Mouse (Mus musculus): Measurements from ENCODE around the gene Gadd45g. TPM values are rescaled to one million over a fixed set of nuclear protein-coding genes. Genes with fewer than 3 reads are reported as not detected.

Gene Gadd45g
- polyA plus RNA-seq, 1 experiment from 2014 or later: 57.1 TPM

DNA sequence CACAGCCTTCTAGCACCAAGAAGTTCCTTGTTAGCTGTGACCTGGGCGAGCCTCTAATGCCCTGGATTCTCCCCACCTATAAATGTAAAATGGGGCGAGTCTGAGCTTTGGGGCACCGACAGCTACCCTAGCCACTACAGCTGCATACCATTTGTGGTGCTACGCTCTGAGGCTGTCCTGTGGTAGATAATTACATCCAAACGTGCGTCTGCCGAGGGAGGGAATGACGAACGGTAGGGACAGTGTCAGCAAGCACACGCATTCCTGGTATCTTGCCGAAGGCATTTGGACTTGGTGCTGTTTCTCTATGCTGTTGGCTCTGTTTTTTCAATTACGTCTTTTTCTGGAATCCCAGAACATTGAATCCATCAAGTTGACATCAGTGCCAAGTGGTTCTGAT is 29.7 kb downstream of the Gadd45g start:
- no peak overlapping the region for H3K4me3 ChIP-seq (ENCODE audit: low read depth, low read length)
- ATAC-seq (replicated peaks; ENCODE audit: insufficient number of reproducible peaks, low FRiP score, low TSS enrichment, low read depth) (no peak), DNase-seq (ENCODE audit: low spot score) (no peak)
- no peaks in the 10 kb centered on the region for H3K9me3 ChIP-seq (replicated peaks; ENCODE audit: control insufficient read depth, low read length)
- no peak overlapping the region for H3K4me2 ChIP-seq (ENCODE audit: low read depth, low read length)
- H3K4me1 ChIP-seq (ENCODE audit: control insufficient read depth, insufficient read depth, low read length): no peaks in the 10 kb centered on the region
- no peak overlapping the region for H3K9ac ChIP-seq (replicated peaks; ENCODE audit: low read length)
- WGBS: 54% methylated on average over 12 of the region's 12 CpGs
- no peak overlapping the region for H3K27ac ChIP-seq (replicated peaks; ENCODE audit: low read depth, low read length)
- H3K36me3 ChIP-seq (replicated peaks; ENCODE audit: control insufficient read depth, insufficient read depth, low read depth, low read length): no peaks in the 10 kb centered on the region
- H3K27me3 ChIP-seq (ENCODE audit: control insufficient read depth, insufficient read depth, low read length): no peaks in the 10 kb centered on the region

GRCm38 (mm10) chr13:51878806-51879205 is 32.3 kb downstream of the Gadd45g start:
- ATAC-seq (replicated peaks; ENCODE audit: insufficient number of reproducible peaks, low FRiP score, low TSS enrichment, low read depth) (no peak), DNase-seq (ENCODE audit: low spot score) (no peak)
- H3K4me1 ChIP-seq (ENCODE audit: control insufficient read depth, insufficient read depth, low read length): no peaks in the 10 kb centered on the region
- no peak overlapping the region for H3K4me3 ChIP-seq (ENCODE audit: low read depth, low read length)
- H3K27ac ChIP-seq (replicated peaks; ENCODE audit: low read depth, low read length): no peak overlapping the region
- H3K27me3 ChIP-seq (ENCODE audit: control insufficient read depth, insufficient read depth, low read length): no peaks in the 10 kb centered on the region
- H3K4me2 ChIP-seq (ENCODE audit: low read depth, low read length): no peak overlapping the region
- H3K9me3 ChIP-seq (replicated peaks; ENCODE audit: control insufficient read depth, low read length): no peaks in the 10 kb centered on the region
- H3K36me3 ChIP-seq (replicated peaks; ENCODE audit: control insufficient read depth, insufficient read depth, low read depth, low read length): no peaks in the 10 kb centered on the region
- WGBS: 63% methylated on average over 8 of the region's 8 CpGs
- H3K9ac ChIP-seq (replicated peaks; ENCODE audit: low read length): no peak overlapping the region

GRCm38 (mm10) chr13:51879571-51879970 is 33.1 kb downstream of the Gadd45g start:
- Histone ChIP-seq H3K4me3 (ENCODE audit: low read depth, low read length) (no peak overlapping the region), H3K4me2 (ENCODE audit: low read depth, low read length) (no peak overlapping the region), H3K9me3 (replicated peaks; ENCODE audit: control insufficient read depth, low read length) (no peaks in the 10 kb centered on the region), H3K27me3 (ENCODE audit: control insufficient read depth, insufficient read depth, low read length) (no peaks in the 10 kb centered on the region), H3K27ac (replicated peaks; ENCODE audit: low read depth, low read length) (no peak overlapping the region), H3K4me1 (ENCODE audit: control insufficient read depth, insufficient read depth, low read length) (no peaks in the 10 kb centered on the region), H3K36me3 (replicated peaks; ENCODE audit: control insufficient read depth, insufficient read depth, low read depth, low read length) (no peaks in the 10 kb centered on the region), H3K9ac (replicated peaks; ENCODE audit: low read length) (no peak overlapping the region)
- no peak for DNase-seq (ENCODE audit: low spot score)
- WGBS: 82% methylated on average over 3 of the region's 3 CpGs
- no peak for ATAC-seq (replicated peaks; ENCODE audit: insufficient number of reproducible peaks, low FRiP score, low TSS enrichment, low read depth)

- Histone ChIP-seq H3K4me3 (ENCODE audit: low read depth, low read length) (no peak overlapping the region), H3K36me3 (replicated peaks; ENCODE audit: control insufficient read depth, insufficient read depth, low read depth, low read length) (no peaks in the 10 kb centered on the region), H3K4me2 (ENCODE audit: low read depth, low read length) (no peak overlapping the region), H3K27ac (replicated peaks; ENCODE audit: low read depth, low read length) (no peak overlapping the region), H3K9me3 (replicated peaks; ENCODE audit: control insufficient read depth, low read length) (no peaks in the 10 kb centered on the region), H3K27me3 (ENCODE audit: control insufficient read depth, insufficient read depth, low read length) (no peaks in the 10 kb centered on the region), H3K4me1 (ENCODE audit: control insufficient read depth, insufficient read depth, low read length) (no peaks in the 10 kb centered on the region), H3K9ac (replicated peaks; ENCODE audit: low read length) (no peak overlapping the region)
- ATAC-seq (replicated peaks; ENCODE audit: insufficient number of reproducible peaks, low FRiP score, low TSS enrichment, low read depth) (no peak), DNase-seq (ENCODE audit: low spot score) (no peak)
- WGBS: 84% methylated on average over 4 of the region's 4 CpGs
These were observed 33.5 kb downstream of the Gadd45g start for GRCm38 (mm10) chr13:51880019-51880418.

GRCm38 (mm10) chr13:51881271-51882128 is 35.0 kb downstream of the Gadd45g start:
- Histone ChIP-seq H3K9ac (replicated peaks; ENCODE audit: low read length) (no peak overlapping the region), H3K27ac (replicated peaks; ENCODE audit: low read depth, low read length) (no peak overlapping the region), H3K4me3 (ENCODE audit: low read depth, low read length) (no peak overlapping the region), H3K4me2 (ENCODE audit: low read depth, low read length) (no peak overlapping the region), H3K36me3 (replicated peaks; ENCODE audit: control insufficient read depth, insufficient read depth, low read depth, low read length) (no peaks in the 10 kb centered on the region), H3K9me3 (replicated peaks; ENCODE audit: control insufficient read depth, low read length) (no peaks in the 10 kb centered on the region), H3K27me3 (ENCODE audit: control insufficient read depth, insufficient read depth, low read length) (no peaks in the 10 kb centered on the region), H3K4me1 (ENCODE audit: control insufficient read depth, insufficient read depth, low read length) (no peaks in the 10 kb centered on the region)
- 57% methylated on average over 11 of the region's 11 CpGs for WGBS
- DNase-seq (ENCODE audit: low spot score) (no peak), ATAC-seq (replicated peaks; ENCODE audit: insufficient number of reproducible peaks, low FRiP score, low TSS enrichment, low read depth) (no peak)

DNA sequence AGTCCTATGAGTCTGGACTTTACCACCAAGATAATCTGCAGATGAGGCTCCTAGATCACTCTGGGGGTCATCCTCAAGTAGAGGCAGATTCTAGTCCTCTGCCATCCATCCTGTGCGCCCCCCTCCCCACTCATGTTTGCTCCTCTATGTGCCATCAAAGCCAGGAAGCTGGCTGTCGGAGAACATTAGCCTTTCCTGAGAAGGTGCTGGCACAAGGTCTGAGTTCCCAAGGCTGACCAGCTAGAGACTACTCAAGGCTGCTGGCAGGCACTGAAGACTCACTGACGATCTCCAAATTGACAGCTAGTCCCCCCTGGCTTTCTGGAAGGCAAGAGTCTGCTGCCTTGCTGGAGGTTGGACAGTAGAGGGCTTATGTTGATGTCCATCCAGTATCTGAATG is 35.7 kb downstream of the Gadd45g start:
- ATAC-seq (replicated peaks; ENCODE audit: insufficient number of reproducible peaks, low FRiP score, low TSS enrichment, low read depth) (no peak), DNase-seq (ENCODE audit: low spot score) (no peak)
- Histone ChIP-seq H3K4me1 (ENCODE audit: control insufficient read depth, insufficient read depth, low read length) (no peaks in the 10 kb centered on the region), H3K27ac (replicated peaks; ENCODE audit: low read depth, low read length) (no peak overlapping the region), H3K9me3 (replicated peaks; ENCODE audit: control insufficient read depth, low read length) (no peaks in the 10 kb centered on the region), H3K4me3 (ENCODE audit: low read depth, low read length) (no peak overlapping the region), H3K27me3 (ENCODE audit: control insufficient read depth, insufficient read depth, low read length) (no peaks in the 10 kb centered on the region), H3K4me2 (ENCODE audit: low read depth, low read length) (no peak overlapping the region), H3K9ac (replicated peaks; ENCODE audit: low read length) (no peak overlapping the region), H3K36me3 (replicated peaks; ENCODE audit: control insufficient read depth, insufficient read depth, low read depth, low read length) (no peaks in the 10 kb centered on the region)
- WGBS: 75% methylated on average over 3 of the region's 3 CpGs

GRCm38 (mm10) chr13:51884250-51884649 is 37.8 kb downstream of the Gadd45g start:
- DNase-seq (ENCODE audit: low spot score) (no peak), ATAC-seq (replicated peaks; ENCODE audit: insufficient number of reproducible peaks, low FRiP score, low TSS enrichment, low read depth) (no peak)
- H3K36me3 ChIP-seq (replicated peaks; ENCODE audit: control insufficient read depth, insufficient read depth, low read depth, low read length): no peaks in the 10 kb centered on the region
- no peaks in the 10 kb centered on the region for H3K4me1 ChIP-seq (ENCODE audit: control insufficient read depth, insufficient read depth, low read length)
- H3K9me3 ChIP-seq (replicated peaks; ENCODE audit: control insufficient read depth, low read length): no peaks in the 10 kb centered on the region
- WGBS: 70% methylated on average over 5 of the region's 5 CpGs
- H3K4me3 ChIP-seq (ENCODE audit: low read depth, low read length): no peak overlapping the region
- H3K27me3 ChIP-seq (ENCODE audit: control insufficient read depth, insufficient read depth, low read length): no peaks in the 10 kb centered on the region
- H3K9ac ChIP-seq (replicated peaks; ENCODE audit: low read length): no peak overlapping the region
- no peak overlapping the region for H3K27ac ChIP-seq (replicated peaks; ENCODE audit: low read depth, low read length)
- no peak overlapping the region for H3K4me2 ChIP-seq (ENCODE audit: low read depth, low read length)

DNA sequence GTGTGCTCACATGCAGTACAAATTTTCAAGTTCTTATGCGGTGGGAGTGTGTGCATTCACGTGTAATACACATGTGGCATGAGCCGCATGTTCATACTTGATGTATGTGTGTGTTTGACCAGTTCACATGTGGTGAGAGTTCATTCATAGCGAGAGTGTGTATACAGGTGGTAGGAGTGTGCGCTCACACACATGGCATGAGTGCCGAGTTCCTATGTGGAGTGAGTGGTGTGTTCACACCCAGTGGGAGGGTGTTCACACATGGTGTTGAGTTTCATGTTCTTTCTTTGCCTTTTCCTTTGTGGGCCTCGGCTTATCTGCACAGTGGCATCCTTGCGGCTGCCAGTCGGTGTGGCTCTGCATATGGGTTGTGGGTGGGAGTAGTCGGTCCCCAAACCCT is 39.1 kb downstream of the Gadd45g start:
- Histone ChIP-seq H3K36me3 (replicated peaks; ENCODE audit: control insufficient read depth, insufficient read depth, low read depth, low read length) (no peaks in the 10 kb centered on the region), H3K4me2 (ENCODE audit: low read depth, low read length) (no peak overlapping the region), H3K27me3 (ENCODE audit: control insufficient read depth, insufficient read depth, low read length) (no peaks in the 10 kb centered on the region), H3K9ac (replicated peaks; ENCODE audit: low read length) (no peak overlapping the region), H3K4me1 (ENCODE audit: control insufficient read depth, insufficient read depth, low read length) (no peaks in the 10 kb centered on the region), H3K9me3 (replicated peaks; ENCODE audit: control insufficient read depth, low read length) (no peaks in the 10 kb centered on the region), H3K4me3 (ENCODE audit: low read depth, low read length) (no peak overlapping the region), H3K27ac (replicated peaks; ENCODE audit: low read depth, low read length) (no peak overlapping the region)
- ATAC-seq (replicated peaks; ENCODE audit: insufficient number of reproducible peaks, low FRiP score, low TSS enrichment, low read depth): no peak
- DNase-seq (ENCODE audit: low spot score): no peak
- WGBS: 88% methylated on average over 10 of the region's 10 CpGs

Data from embryonic facial prominence, embryonic 11.5 days (tissue).